Mouse (Mus musculus): ENCODE measurements around the gene Gm11172. TPM values are rescaled to one million over a fixed set of nuclear protein-coding genes. Genes with fewer than 3 reads are reported as not detected.
A peak's percentile ranks its signal among the peaks of the same experiment; 100 is the strongest.

Gm11172 gene
- polyA plus RNA-seq, 1 experiment from 2014 or later = not detected

DNA sequence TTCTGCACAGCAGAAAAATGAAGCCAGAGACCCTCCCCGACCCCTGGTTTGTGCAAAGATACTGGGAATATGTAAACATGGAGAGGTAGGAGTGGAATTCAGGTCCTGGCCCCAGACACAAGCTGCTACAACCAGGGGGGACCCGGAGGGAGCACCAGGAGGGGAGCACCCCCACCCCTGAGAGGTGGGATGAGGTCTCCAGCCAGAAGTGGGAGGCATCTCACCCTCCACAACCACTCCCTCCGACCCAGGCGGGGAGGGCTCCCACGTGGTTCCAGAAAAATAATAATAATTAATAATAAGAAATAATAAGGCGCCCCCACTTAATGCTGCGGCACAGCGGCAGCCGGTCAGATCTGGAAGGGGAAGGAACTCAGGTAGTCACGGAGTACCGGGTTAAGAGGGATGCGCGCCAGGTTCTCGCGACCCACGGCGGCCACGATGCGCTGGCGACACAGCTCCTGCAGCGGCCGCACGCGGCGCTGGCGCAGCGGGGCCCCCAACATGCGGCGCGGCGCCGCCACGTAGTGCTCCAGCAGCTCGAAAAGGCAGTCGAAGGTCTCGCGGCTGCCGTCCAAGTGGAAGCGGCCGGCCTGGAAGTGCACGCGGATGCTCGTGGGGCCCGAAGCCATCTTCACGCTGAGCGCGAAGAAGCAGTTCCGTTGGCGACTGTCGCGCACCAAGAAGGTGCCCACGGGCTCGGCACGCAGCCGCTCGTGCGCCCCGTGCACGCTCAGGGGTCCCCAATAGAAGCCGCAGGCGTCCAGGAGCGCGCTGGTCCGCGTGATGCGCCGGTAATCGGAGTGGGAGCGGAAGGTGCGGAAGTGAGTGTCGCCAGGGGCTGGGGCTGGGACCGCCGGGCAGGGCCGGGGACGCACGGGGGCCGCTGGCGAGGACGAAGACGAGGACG, 28.6 kb upstream of the Gm11172 start:
- H3K27me3 ChIP-seq (ENCODE audit: control insufficient read depth, insufficient read depth, low read depth, low read length) = no peaks in the 10 kb centered on the region
- H3K36me3 ChIP-seq (ENCODE audit: control insufficient read depth, insufficient read depth, low read length) = no peaks in the 10 kb centered on the region
- peak overlapping the region; percentile 98 for H3K27ac ChIP-seq (ENCODE audit: low read length)
- peak overlapping the region; percentile 72 for H3K4me2 ChIP-seq (ENCODE audit: low read depth, low read length)
- peak overlapping the region; percentile 66 for H3K9ac ChIP-seq (ENCODE audit: low read length)
- H3K4me1 ChIP-seq (replicated peaks; ENCODE audit: control insufficient read depth, insufficient read depth, low read length) = peaks cover 42% of the 10 kb centered on the region
- under 1% methylated on average over 79 of the region's 81 CpGs for WGBS
- peak overlapping the region; percentile 72 for H3K4me3 ChIP-seq (ENCODE audit: low read length)
- peak; percentile 1 for ATAC-seq (ENCODE audit: low read depth)
- no peaks in the 10 kb centered on the region for H3K9me3 ChIP-seq (ENCODE audit: control insufficient read depth, low read length)

DNA sequence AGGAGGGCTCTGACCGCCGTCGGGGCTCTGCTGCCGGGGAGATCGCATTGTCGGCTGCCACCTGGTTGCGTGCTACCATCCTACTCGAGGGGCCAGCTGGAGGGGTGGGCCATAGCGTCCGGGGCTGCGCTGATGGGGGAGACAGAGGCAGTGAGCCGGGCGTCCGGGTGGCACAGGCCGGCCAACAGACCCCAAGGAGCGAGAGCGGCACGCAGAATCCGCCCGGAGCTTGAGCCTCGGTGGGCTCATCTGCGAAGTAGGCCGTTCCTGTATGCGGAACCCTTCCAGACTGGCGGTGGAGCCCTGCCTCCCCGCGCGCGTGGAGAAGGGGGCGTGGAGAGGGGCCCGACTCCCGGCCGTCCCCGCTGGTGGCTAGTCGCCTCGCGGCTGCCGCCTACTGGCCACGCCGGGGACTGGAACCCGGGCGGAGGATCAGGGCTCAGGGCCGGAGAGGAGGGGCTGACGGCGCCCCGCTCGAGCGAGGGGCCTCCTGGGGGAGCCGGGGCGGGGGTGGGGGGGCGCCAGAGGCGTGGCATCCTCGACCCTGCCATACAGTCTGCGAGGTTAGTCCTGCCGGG, 27.8 kb upstream of the Gm11172 start:
- WGBS = 0% methylated on average over 53 of the region's 55 CpGs

DNA sequence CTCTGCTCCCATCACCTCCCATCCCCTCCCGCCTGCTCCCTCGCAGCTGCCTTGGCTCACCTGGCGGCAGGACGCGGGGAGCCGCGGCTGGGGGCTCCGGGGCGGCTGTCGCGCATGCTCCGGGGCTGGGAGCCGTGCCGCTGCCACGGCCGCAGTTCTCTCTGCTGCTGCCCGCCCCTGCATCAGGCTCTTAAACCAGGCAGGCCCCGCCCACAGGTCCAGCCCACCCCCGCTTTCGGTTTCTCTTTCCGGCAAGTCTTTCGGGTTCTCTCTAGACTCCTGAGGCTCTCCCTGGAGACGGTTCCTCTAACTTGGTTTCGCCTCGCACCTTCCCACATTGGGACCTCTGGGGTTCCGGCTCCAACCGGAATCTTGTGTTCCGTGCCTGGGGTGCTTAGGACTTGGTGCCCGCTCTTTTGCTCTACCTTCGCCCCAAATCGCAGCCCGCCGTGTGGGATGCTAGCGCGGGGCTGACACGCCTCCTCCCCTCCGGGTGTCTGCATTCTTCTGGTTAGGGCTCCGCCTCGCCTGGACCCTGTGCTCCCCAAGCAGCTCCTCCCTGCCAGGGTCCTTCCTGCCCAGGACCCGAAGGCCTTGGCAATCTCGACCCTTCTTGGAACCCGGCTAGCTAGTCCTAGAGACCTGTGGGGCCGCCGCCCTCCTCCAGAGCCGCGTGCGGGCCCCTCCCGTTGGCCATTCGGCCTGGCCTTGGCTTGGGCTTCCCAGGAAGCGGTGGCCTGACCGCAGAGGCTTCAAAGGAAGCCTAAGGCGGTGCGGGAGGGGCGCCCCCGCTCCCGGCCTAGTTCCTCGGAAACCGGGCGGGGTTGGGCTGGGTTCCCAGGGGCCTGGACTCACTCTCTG, 27.1 kb upstream of the Gm11172 start, which contains the start of gene Socs1:
Socs1 (minus strand) TSS at position 166 of the 861 bp plus-strand sequence.
- Histone ChIP-seq H3K27me3 (ENCODE audit: control insufficient read depth, insufficient read depth, low read depth, low read length) (no peaks in the 10 kb centered on the region), H3K36me3 (ENCODE audit: control insufficient read depth, insufficient read depth, low read length) (no peaks in the 10 kb centered on the region), H3K27ac (ENCODE audit: low read length) (peak within 1 kb of the TSS; percentile 98), H3K4me1 (replicated peaks; ENCODE audit: control insufficient read depth, insufficient read depth, low read length) (peaks cover 37% of the 10 kb centered on the region), H3K4me3 (ENCODE audit: low read length) (peak within 1 kb of the TSS; percentile 72), H3K9me3 (ENCODE audit: control insufficient read depth, low read length) (no peaks in the 10 kb centered on the region), H3K9ac (ENCODE audit: low read length) (peak within 1 kb of the TSS; percentile 66), H3K4me2 (ENCODE audit: low read depth, low read length) (peak within 1 kb of the TSS; percentile 72)
- under 1% methylated on average over 56 of the region's 59 CpGs for WGBS
- peak; percentile 90 for ATAC-seq (ENCODE audit: low read depth)

More for the DNA sequence above, 27.8 kb upstream of the Gm11172 start:
- no peaks in the 10 kb centered on the region for H3K9me3 ChIP-seq (ENCODE audit: control insufficient read depth, low read length)
- peaks cover 42% of the 10 kb centered on the region for H3K4me1 ChIP-seq (replicated peaks; ENCODE audit: control insufficient read depth, insufficient read depth, low read length)
- peak overlapping the region; percentile 72 for H3K4me2 ChIP-seq (ENCODE audit: low read depth, low read length)
- ATAC-seq (ENCODE audit: low read depth) = peak; percentile 80
- H3K27me3 ChIP-seq (ENCODE audit: control insufficient read depth, insufficient read depth, low read depth, low read length) = no peaks in the 10 kb centered on the region
- H3K27ac ChIP-seq (ENCODE audit: low read length) = peak overlapping the region; percentile 98
- peak overlapping the region; percentile 72 for H3K4me3 ChIP-seq (ENCODE audit: low read length)
- H3K36me3 ChIP-seq (ENCODE audit: control insufficient read depth, insufficient read depth, low read length) = no peaks in the 10 kb centered on the region
- peak overlapping the region; percentile 66 for H3K9ac ChIP-seq (ENCODE audit: low read length)

DNA sequence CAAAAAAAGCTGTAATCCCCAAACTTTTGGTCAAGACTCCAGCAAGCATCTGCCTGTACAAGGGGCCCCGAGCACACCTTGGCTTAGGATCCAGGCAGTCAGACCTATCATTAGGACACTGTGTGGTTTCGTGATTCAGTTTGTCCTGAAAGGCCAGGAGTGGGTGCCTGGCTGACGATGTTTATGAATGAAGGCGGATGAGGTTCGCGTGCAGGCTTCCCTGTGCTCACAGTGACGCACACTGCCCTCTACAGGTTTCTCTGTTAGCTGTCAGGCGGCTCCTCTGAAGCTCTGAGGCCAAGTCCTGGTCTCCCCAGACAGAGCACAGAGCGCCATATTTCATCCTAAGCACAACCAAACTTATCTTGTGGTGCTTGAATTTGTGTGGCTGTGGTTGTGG, 26.4 kb upstream of the Gm11172 start:
- Histone ChIP-seq H3K27ac (ENCODE audit: low read length) (peak overlapping the region; percentile 98), H3K36me3 (ENCODE audit: control insufficient read depth, insufficient read depth, low read length) (no peaks in the 10 kb centered on the region), H3K4me2 (ENCODE audit: low read depth, low read length) (peak overlapping the region; percentile 72), H3K27me3 (ENCODE audit: control insufficient read depth, insufficient read depth, low read depth, low read length) (no peaks in the 10 kb centered on the region), H3K9me3 (ENCODE audit: control insufficient read depth, low read length) (no peaks in the 10 kb centered on the region), H3K4me1 (replicated peaks; ENCODE audit: control insufficient read depth, insufficient read depth, low read length) (peaks cover 35% of the 10 kb centered on the region), H3K9ac (ENCODE audit: low read length) (peak overlapping the region; percentile 66), H3K4me3 (ENCODE audit: low read length) (peak overlapping the region; percentile 72)
- peak; percentile 32 for ATAC-seq (ENCODE audit: low read depth)
- 1% methylated on average over 9 of the region's 9 CpGs for WGBS

DNA sequence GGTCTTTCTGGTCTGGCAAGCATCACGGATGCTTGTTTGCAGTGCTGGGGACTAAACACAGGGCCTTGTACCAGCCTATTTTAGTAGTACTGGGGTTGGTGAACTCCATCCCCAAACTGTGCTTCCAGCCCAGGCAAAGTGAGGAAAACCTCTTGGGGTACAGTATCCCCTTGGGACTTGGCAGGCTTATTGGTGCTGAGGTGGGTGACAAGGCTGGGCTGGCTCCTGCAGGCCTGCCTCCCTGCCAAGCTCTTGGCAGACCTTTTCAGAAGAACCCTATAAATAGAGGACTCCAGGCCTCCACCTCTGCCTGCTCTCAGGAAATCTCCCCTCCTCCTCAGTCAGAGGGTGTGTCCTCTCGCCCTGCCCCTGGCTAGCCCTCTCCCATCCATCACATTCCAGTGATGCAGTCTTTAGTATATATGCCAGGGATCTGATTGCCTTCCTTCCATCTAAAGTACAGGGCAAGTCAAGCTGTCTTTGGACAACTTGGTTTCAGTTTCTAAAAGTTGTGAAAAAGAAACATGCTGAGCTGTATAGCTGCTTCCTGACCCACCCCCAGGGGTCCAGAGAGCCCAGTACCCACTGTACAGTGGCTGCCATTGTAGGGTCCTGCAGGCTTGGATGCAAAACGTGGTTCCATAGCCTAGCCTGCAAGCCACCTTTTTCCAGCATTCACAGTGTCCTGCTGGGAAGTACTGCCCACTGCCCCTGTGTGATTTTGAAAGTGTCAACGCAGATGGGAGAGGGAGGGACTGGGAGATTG, 25.8 kb upstream of the Gm11172 start:
- H3K4me3 ChIP-seq (ENCODE audit: low read length) = no peak overlapping the region
- H3K27ac ChIP-seq (ENCODE audit: low read length) = peak overlapping the region; percentile 98; the same call in 1 of the 2 replicates
- peaks cover 29% of the 10 kb centered on the region for H3K4me1 ChIP-seq (replicated peaks; ENCODE audit: control insufficient read depth, insufficient read depth, low read length)
- no peaks in the 10 kb centered on the region for H3K9me3 ChIP-seq (ENCODE audit: control insufficient read depth, low read length)
- no peaks in the 10 kb centered on the region for H3K36me3 ChIP-seq (ENCODE audit: control insufficient read depth, insufficient read depth, low read length)
- 58% methylated on average over 4 of the region's 4 CpGs for WGBS
- ATAC-seq (ENCODE audit: low read depth) = no peak
- H3K9ac ChIP-seq (ENCODE audit: low read length) = no peak overlapping the region
- H3K4me2 ChIP-seq (ENCODE audit: low read depth, low read length) = no peak overlapping the region
- H3K27me3 ChIP-seq (ENCODE audit: control insufficient read depth, insufficient read depth, low read depth, low read length) = no peaks in the 10 kb centered on the region

DNA sequence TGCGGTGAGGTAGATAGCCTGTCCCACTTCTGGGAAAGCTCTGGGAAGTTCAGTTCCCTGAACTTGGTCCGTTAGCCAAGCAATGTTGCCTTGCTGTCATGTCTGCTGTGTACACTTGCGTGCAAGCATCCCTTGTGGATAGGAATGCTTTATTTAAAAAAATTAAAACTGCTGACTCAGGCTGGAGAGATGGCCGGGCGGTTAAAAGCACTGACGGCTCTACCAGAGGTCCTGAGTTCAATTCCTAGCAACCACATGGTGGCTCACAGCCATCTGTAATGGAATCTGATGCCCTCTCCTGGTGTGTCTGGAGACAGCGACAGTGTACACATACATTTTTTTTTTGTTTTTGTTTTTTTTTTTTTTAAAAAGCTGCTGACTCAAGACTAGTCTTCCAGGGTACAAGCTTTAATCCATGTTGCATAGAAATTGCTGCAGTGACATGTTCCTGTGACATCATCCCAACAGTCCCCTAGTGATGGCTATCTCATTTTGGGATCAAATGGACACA, 25.1 kb upstream of the Gm11172 start:
- Histone ChIP-seq H3K27me3 (ENCODE audit: control insufficient read depth, insufficient read depth, low read depth, low read length) (no peaks in the 10 kb centered on the region; the same call in 1 of the 2 replicates), H3K9ac (ENCODE audit: low read length) (no peak overlapping the region), H3K9me3 (ENCODE audit: control insufficient read depth, low read length) (no peaks in the 10 kb centered on the region), H3K4me2 (ENCODE audit: low read depth, low read length) (no peak overlapping the region), H3K4me1 (replicated peaks; ENCODE audit: control insufficient read depth, insufficient read depth, low read length) (peaks cover 24% of the 10 kb centered on the region), H3K27ac (ENCODE audit: low read length) (no peak overlapping the region), H3K4me3 (ENCODE audit: low read length) (no peak overlapping the region), H3K36me3 (ENCODE audit: control insufficient read depth, insufficient read depth, low read length) (no peaks in the 10 kb centered on the region)
- 64% methylated on average over 7 of the region's 7 CpGs for WGBS
- ATAC-seq (ENCODE audit: low read depth) = no peak

DNA sequence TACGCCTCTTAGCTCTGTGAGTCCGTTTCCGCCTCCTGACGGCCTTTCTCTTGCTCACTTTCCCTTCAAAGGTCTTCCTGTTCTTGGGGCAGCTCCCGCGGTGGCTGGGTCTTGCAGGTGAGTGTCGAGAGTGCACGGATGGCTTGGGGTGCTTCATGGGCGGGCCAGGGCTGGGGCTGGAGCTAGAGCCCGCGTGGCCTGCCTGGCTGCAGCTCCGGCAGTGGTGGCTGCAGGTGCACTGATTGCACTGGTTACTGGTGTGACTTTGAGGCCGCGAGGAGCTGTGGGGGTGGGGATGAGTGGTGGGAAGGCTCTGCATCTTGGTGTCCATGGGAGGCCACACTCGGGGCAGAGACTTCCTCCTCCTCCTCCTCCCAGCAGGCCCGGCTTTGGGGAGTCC, 24.4 kb upstream of the Gm11172 start, which contains the start of gene Tnp2:
Tnp2 (minus strand) TSS at position 390 of the 400 bp plus-strand sequence.
- Histone ChIP-seq H3K4me2 (ENCODE audit: low read depth, low read length) (no peak within 1 kb of the TSS), H3K36me3 (ENCODE audit: control insufficient read depth, insufficient read depth, low read length) (no peaks in the 10 kb centered on the region), H3K4me3 (ENCODE audit: low read length) (no peak within 1 kb of the TSS), H3K9ac (ENCODE audit: low read length) (no peak within 1 kb of the TSS), H3K27me3 (ENCODE audit: control insufficient read depth, insufficient read depth, low read depth, low read length) (no peaks in the 10 kb centered on the region; the same call in 1 of the 2 replicates), H3K4me1 (replicated peaks; ENCODE audit: control insufficient read depth, insufficient read depth, low read length) (peaks cover 17% of the 10 kb centered on the region), H3K27ac (ENCODE audit: low read length) (no peak within 1 kb of the TSS), H3K9me3 (ENCODE audit: control insufficient read depth, low read length) (no peaks in the 10 kb centered on the region)
- ATAC-seq (ENCODE audit: low read depth) = no peak
- 42% methylated on average over 16 of the region's 16 CpGs for WGBS

DNA sequence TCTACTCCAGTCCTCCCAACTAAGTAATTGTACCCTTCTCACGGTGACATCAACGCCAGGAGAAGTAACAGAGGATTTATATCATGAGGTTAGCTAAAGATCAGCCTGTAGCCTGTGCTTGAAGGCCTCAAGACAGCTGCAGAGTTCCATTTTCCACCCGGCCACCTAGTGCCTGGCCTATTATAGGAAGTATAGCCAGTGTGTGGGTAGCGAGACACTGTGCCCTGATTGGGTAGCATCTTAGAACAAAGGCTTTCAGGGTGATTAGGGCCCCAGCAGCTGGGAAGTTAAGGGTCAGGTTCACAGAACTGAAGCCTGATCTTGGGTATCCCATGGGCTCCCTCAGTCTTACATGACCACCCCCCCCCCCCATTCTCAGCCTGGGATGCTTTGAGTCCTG, 23.8 kb upstream of the Gm11172 start:
- WGBS = 76% methylated on average over 4 of the region's 4 CpGs
- Histone ChIP-seq H3K4me2 (ENCODE audit: low read depth, low read length) (no peak overlapping the region), H3K27ac (ENCODE audit: low read length) (no peak overlapping the region), H3K36me3 (ENCODE audit: control insufficient read depth, insufficient read depth, low read length) (no peaks in the 10 kb centered on the region), H3K9me3 (ENCODE audit: control insufficient read depth, low read length) (no peaks in the 10 kb centered on the region), H3K4me3 (ENCODE audit: low read length) (no peak overlapping the region), H3K27me3 (ENCODE audit: control insufficient read depth, insufficient read depth, low read depth, low read length) (no peaks in the 10 kb centered on the region; the same call in 1 of the 2 replicates), H3K9ac (ENCODE audit: low read length) (no peak overlapping the region), H3K4me1 (replicated peaks; ENCODE audit: control insufficient read depth, insufficient read depth, low read length) (peaks cover 12% of the 10 kb centered on the region)
- no peak for ATAC-seq (ENCODE audit: low read depth)
